Mouse (Mus musculus) hematopoietic stem cell, adult 5-6 weeks (primary cell): Measurements from ENCODE around the gene Crip3. TPM values are rescaled to one million over a fixed set of nuclear protein-coding genes. Genes with fewer than 3 reads are reported as not detected.
A peak's percentile ranks its signal among the peaks of the same experiment; 100 is the strongest.

ENCODE experiments used
- ATAC-seq, 2 experiments: fragments of 125-278 bp in 1 of 2; replicated peaks in 1 of 2; 2 replicates each; pipeline ENCODE4 v1.8.0; 2016 to 2017; ENCODE audit warnings: inconsistent platforms in 2 of 2, mild to moderate bottlenecking in 2 of 2, moderate number of reproducible peaks in 2 of 2, low read depth in 1 of 2, moderate TSS enrichment in 1 of 2; ENCODE audit not compliant: low FRiP score in 2 of 2, poor library complexity in 2 of 2, severe bottlenecking in 2 of 2, insufficient read depth in 1 of 2, low TSS enrichment in 1 of 2
- total RNA-seq: library from RNA; stranded (forward); fragments of 172-1452, 232-1000 nt; gene quantifications from 2 replicates; pipeline ENCODE4 v1.2.3, GENCODE M21; 2017

Crip3 gene
- not detected in 2 replicates for total RNA-seq

GRCm38 (mm10) chr17:46428761-46429414 is at the start of gene Crip3:
Gene Crip3, plus strand, starts transcription at chr17:46428926.
- no peak for ATAC-seq

GRCm38 (mm10) chr17:46383294-46384060 is 45.2 kb upstream of the Crip3 start, which contains the start of gene Zfp318:
Gene Zfp318, plus strand, starts transcription at chr17:46383731.
- ATAC-seq: peak; percentile 90 to 92

GRCm38 (mm10) chr17:46384061-46384801 is 44.5 kb upstream of the Crip3 start:
- no peak for ATAC-seq

- no peak for ATAC-seq
Measured at GRCm38 (mm10) chr17:46388200-46388599, 40.5 kb upstream of the Crip3 start.

GRCm38 (mm10) chr17:46393012-46393411 is 35.7 kb upstream of the Crip3 start:
- ATAC-seq: peak; percentile 46 to 60; a peak in 2 of 4 replicates

GRCm38 (mm10) chr17:46394631-46395030 is 34.1 kb upstream of the Crip3 start:
- no peak for ATAC-seq

GRCm38 (mm10) chr17:46408478-46408877 is 20.2 kb upstream of the Crip3 start:
- no peak for ATAC-seq

- ATAC-seq: no peak
Measured at GRCm38 (mm10) chr17:46418628-46419027, 10.1 kb upstream of the Crip3 start.

GRCm38 (mm10) chr17:46419717-46420116 is 9.0 kb upstream of the Crip3 start:
- ATAC-seq: no peak

- ATAC-seq: no peak
Measured at GRCm38 (mm10) chr17:46426496-46426895, 2.2 kb upstream of the Crip3 start.

- ATAC-seq: peak in 1 of 2 experiments; percentile 36; a peak in 1 of 4 replicates
Measured at GRCm38 (mm10) chr17:46433627-46434026, 4.9 kb downstream of the Crip3 start.

- peak; percentile 61 to 75; a peak in 3 of 4 replicates for ATAC-seq
Measured at GRCm38 (mm10) chr17:46436672-46437366, 8.1 kb downstream of the Crip3 start.

- ATAC-seq: no peak
Measured at GRCm38 (mm10) chr17:46438298-46438873, 9.7 kb downstream of the Crip3 start, which contains the start of gene Slc22a7. Gene Slc22a7, minus strand, starts transcription at chr17:46438457.

GRCm38 (mm10) chr17:46439176-46439575 is 10.4 kb downstream of the Crip3 start:
- ATAC-seq: no peak

GRCm38 (mm10) chr17:46444839-46445579 is 16.3 kb downstream of the Crip3 start:
- ATAC-seq: no peak

GRCm38 (mm10) chr17:46446264-46446663 is 17.5 kb downstream of the Crip3 start:
- no peak for ATAC-seq
